Mouse (Mus musculus) liver, postnatal 0 days (tissue): ENCODE measurements around the gene Ctbp2. TPM values are rescaled to one million over a fixed set of nuclear protein-coding genes. Genes with fewer than 3 reads are reported as not detected.

Experiments used
- ATAC-seq: fragments of 200-750 bp; cut with Nextera tagmentation; 2 replicates; pipeline ENCODE4 v1.8.0; 2017; ENCODE audit warnings: mild to moderate bottlenecking, moderate library complexity
- DNase-seq: peaks from one replicate; pipeline ENCODE4 v3.0.0-alpha.2; 2016
- H3K27ac ChIP-seq: fragments of 300-500 bp; sonication (generic); 2 replicates; pipeline ENCODE4 v1.5.1; 2014; ENCODE audit warnings: antibody characterized with exemption, moderate library complexity, mild to moderate bottlenecking, low read depth
- H3K27me3 ChIP-seq: fragments of 300-500 bp; sonication (generic); 2 replicates; pipeline ENCODE4 v1.6.1; 2014; ENCODE audit warnings: low read length, control low read depth, mixed read lengths; ENCODE audit not compliant: insufficient read depth
- H3K36me3 ChIP-seq: fragments of 300-500 bp; sonication (generic); replicated peaks from 2 replicates; pipeline ENCODE4 v1.6.1; 2014; ENCODE audit warnings: mild to moderate bottlenecking, control low read depth, low read length, moderate library complexity, mixed read lengths; ENCODE audit not compliant: insufficient read depth
- H3K4me1 ChIP-seq: fragments of 300-500 bp; sonication (generic); 2 replicates; pipeline ENCODE4 v1.6.1; 2014; ENCODE audit warnings: antibody characterized with exemption, mild to moderate bottlenecking, control low read depth; ENCODE audit not compliant: insufficient read depth
- H3K4me2 ChIP-seq: fragments of 300-500 bp; sonication (generic); 2 replicates; pipeline ENCODE4 v1.6.1; 2014; ENCODE audit warnings: low read depth, mild to moderate bottlenecking, low read length, moderate library complexity, mixed read lengths
- H3K4me3 ChIP-seq: fragments of 300-500 bp; sonication (generic); 2 replicates; pipeline ENCODE4 v1.5.1; 2014; ENCODE audit warnings: low read depth, low read length
- H3K9ac ChIP-seq: fragments of 300-500 bp; sonication (generic); replicated peaks from 2 replicates; pipeline ENCODE4 v1.6.1; 2014; ENCODE audit warnings: mild to moderate bottlenecking, moderate library complexity
- H3K9me3 ChIP-seq: fragments of 300-500 bp; sonication (generic); 2 replicates; pipeline ENCODE4 v1.6.1; 2016; ENCODE audit warnings: mild to moderate bottlenecking, control low read depth, low read length, mixed read lengths
- CTCF ChIP-seq: sonication (generic); IDR thresholded peaks from 2 replicates; pipeline ENCODE4 v1.5.1; 2016; ENCODE audit warnings: antibody characterized with exemption, low read depth
- EP300 ChIP-seq: IDR thresholded peaks from 2 replicates; pipeline ENCODE4 v1.6.1; 2016; ENCODE audit warnings: antibody characterized with exemption, low read depth, mild to moderate bottlenecking
- WGBS: fragments of 180-500 bp; shearing (Covaris S2); extraction: QIAGEN DNeasy Blood & Tissue Kit; methylation state at CpG from one replicate; pipeline ENCODE4 v1.1.7; 2014; ENCODE audit not compliant: insufficient replicate concordance; 5-methylcytosine and 5-hydroxymethylcytosine counted together
- polyA plus RNA-seq: library from polyadenylated mRNA; unstranded; fragments of >200 nt; fragmentation: Nextera tagmentation; extraction: Ambion mirVana; gene quantifications from 2 replicates; pipeline ENCODE4 v1.2.1, GENCODE M21; 2015

The Ctbp2 gene
- polyA plus RNA-seq, 1 experiment from 2014 or later = 6.1 TPM

DNA sequence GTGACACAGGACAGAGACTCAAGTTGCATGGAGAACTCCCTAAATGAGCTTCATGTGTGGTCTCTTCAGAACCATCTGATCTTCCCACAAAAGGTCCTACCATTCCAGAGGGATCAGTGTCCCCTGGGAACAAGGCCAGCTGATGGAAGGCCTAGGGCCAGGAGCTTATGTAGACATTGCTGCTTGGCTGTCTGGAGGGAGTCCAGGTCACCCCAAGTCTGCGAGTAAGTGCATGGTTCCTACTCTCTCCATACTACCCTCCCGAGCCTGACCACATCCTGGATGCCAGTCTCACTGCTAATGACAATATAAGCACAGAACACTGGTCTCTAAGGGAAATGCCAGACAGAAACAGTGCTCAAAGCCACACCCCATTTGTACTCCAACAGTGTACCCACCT is 38.0 kb upstream of the Ctbp2 start:
- no peaks in the 10 kb centered on the region; the same call in 1 of the 2 replicates for H3K4me1 ChIP-seq
- WGBS = 35% methylated on average over 2 of the region's 2 CpGs
- H3K27me3 ChIP-seq = no peaks in the 10 kb centered on the region
- H3K4me3 ChIP-seq = no peak overlapping the region
- ATAC-seq = no peak
- H3K4me2 ChIP-seq = no peak overlapping the region
- no peak overlapping the region for H3K27ac ChIP-seq
- no peaks in the 10 kb centered on the region for H3K36me3 ChIP-seq
- no peak for DNase-seq
- H3K9me3 ChIP-seq = no peaks in the 10 kb centered on the region
- no peak overlapping the region for H3K9ac ChIP-seq
- no peak for TF ChIP-seq EP300

DNA sequence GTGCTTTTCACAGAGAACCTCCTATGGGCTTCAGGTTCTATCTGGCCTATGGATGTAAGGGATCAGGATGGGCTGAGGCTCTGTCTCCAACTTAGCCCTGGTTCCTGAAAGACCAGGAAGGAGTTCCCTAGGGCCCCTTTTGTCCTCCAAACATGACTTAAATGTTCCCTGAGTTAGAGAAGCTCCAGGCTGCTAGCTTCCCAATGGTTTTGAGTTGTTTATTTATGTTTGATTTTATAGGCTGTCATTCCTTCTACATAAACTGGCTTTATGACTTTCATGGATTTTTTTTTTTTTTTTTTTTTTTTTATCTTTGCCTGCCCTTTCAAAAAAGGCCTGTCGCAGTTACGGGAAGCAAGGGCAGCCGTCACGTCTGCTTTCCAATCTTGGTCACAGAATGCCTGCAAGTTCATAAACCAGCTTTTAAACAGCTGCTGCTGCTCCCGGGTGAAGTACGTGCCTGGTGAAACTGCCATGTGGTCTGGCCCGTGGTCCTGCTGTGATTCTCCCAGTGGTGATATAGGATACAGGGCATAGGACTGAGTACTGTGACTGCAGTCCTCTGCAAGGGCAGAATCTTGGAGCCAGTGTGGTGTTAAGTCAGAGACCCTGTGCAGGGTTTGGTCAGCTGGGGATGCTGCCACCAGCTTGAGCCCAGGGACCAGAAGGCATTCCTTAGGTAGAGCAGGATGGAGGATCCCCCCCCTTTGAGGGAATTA is 37.4 kb upstream of the Ctbp2 start:
- 65% methylated on average over 7 of the region's 7 CpGs for WGBS
- no peak overlapping the region for H3K9ac ChIP-seq
- no peak overlapping the region for H3K27ac ChIP-seq
- no peaks in the 10 kb centered on the region for H3K9me3 ChIP-seq
- TF ChIP-seq CTCF (no peak), EP300 (no peak)
- no peaks in the 10 kb centered on the region for H3K27me3 ChIP-seq
- no peak overlapping the region for H3K4me2 ChIP-seq
- ATAC-seq (no peak), DNase-seq (no peak)
- H3K4me3 ChIP-seq = no peak overlapping the region
- H3K4me1 ChIP-seq = no peaks in the 10 kb centered on the region; the same call in 1 of the 2 replicates
- no peaks in the 10 kb centered on the region for H3K36me3 ChIP-seq

DNA sequence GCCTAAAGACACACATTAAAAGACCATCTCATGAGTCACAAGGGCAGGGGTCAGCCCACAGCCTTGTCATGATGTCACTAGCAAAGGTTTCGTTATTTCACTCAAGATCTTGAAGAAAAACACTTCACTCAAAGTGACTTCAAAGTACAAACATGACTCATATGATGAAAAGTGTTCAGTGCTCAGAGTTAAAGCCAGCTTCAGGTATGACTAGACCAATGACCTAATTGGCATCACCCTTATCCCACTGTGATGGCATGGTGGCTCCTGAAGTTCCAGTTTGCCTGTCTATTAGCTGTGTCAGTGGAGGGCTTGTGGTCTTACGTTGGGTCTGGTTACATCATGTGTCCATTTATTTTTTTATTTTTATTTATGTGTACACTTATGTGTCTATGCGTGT is 35.4 kb upstream of the Ctbp2 start:
- Histone ChIP-seq H3K9me3 (no peaks in the 10 kb centered on the region), H3K36me3 (no peaks in the 10 kb centered on the region), H3K27ac (no peak overlapping the region), H3K4me1 (no peaks in the 10 kb centered on the region; the same call in 1 of the 2 replicates), H3K9ac (no peak overlapping the region), H3K27me3 (no peaks in the 10 kb centered on the region), H3K4me3 (no peak overlapping the region), H3K4me2 (no peak overlapping the region)
- ATAC-seq = no peak
- no peak for TF ChIP-seq CTCF
- no peak for TF ChIP-seq EP300
- DNase-seq = no peak
- 85% methylated on average over 3 of the region's 3 CpGs for WGBS

DNA sequence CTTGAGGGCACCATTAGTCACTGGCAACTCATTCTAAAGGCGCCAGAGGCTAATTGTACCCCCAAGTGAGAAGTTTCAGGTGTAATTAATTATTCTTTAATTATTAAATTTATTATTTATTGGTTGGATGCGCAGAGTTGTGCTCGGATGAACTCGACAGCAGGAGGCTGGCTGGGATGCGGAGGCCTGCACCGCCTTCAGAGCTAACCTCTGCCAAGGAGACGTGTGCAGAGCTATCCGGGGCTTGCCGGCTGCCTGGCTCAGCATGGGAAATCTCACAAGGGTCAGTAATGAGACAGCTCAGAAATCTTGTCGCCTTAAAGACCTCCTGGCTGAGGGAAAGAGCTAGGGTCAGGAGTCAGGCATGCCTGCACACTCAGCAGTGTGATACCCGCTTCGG is 31.5 kb upstream of the Ctbp2 start:
- no peak overlapping the region for H3K4me3 ChIP-seq
- 89% methylated on average over 12 of the region's 12 CpGs for WGBS
- no peaks in the 10 kb centered on the region for H3K36me3 ChIP-seq
- H3K27me3 ChIP-seq = no peaks in the 10 kb centered on the region
- TF ChIP-seq CTCF (no peak), EP300 (no peak)
- no peak for ATAC-seq
- H3K4me1 ChIP-seq = no peaks in the 10 kb centered on the region
- no peak overlapping the region for H3K27ac ChIP-seq
- no peak overlapping the region for H3K4me2 ChIP-seq
- H3K9ac ChIP-seq = no peak overlapping the region
- no peak for DNase-seq
- no peaks in the 10 kb centered on the region for H3K9me3 ChIP-seq

DNA sequence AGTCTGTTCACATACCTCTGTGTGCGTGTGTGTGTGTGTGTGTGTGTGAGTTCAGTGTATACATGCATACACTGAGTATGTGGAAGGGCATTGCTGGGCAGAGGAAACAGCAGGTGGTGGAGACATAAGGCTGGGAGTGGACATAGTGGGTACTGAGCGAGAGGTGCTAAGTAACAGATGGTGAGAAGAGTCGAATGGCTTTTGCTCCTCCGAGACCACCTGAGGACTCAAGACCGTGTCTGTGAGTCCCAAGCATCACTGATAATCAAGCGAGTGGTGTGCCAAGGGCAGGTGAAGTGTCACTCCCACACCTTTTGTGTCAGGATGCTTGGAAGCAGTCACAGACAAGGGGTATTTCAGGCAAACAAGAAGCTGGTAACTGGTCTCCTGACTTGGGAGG is 30.7 kb upstream of the Ctbp2 start:
- Histone ChIP-seq H3K27ac (no peak overlapping the region), H3K4me1 (no peaks in the 10 kb centered on the region), H3K9me3 (no peaks in the 10 kb centered on the region), H3K4me3 (no peak overlapping the region), H3K27me3 (no peaks in the 10 kb centered on the region), H3K9ac (no peak overlapping the region), H3K36me3 (no peaks in the 10 kb centered on the region), H3K4me2 (no peak overlapping the region)
- WGBS = 80% methylated on average over 6 of the region's 6 CpGs
- ATAC-seq = no peak
- no peak for DNase-seq
- TF ChIP-seq EP300 = no peak
- TF ChIP-seq CTCF = no peak

DNA sequence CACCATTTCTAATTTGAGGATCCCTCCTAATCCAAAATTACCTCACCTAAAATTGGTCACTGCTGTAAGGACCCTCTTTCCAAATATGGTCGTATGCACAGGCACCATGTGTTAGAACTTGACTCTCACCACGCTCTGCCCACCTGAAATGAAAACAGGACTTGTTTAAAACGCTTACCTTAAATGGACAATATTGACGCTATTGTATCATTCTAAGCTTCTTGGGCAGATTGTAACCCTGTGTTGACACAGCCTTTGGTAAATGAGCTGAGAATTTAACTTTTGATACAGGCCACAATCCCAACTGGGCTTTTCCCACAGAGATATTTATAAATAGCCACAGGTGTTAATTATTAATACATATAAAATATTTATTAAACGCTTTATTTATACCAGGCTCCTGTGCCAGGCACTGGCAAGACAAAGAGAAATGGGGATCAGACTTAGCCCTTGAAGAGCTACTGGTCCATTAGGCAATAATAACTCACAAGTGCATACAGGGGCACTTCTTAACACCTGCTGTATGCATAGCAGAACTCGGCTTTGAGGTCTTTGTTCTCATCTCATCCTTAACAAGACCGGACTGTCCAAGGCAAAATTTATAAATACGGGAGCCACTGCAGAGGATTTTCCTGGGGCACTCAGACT is 15.7 kb upstream of the Ctbp2 start:
- DNase-seq = no peak
- H3K9ac ChIP-seq = no peak overlapping the region
- no peak for TF ChIP-seq CTCF
- TF ChIP-seq EP300 = no peak
- no peak overlapping the region for H3K4me3 ChIP-seq
- no peaks in the 10 kb centered on the region for H3K9me3 ChIP-seq
- H3K36me3 ChIP-seq = no peaks in the 10 kb centered on the region
- H3K4me1 ChIP-seq = no peaks in the 10 kb centered on the region
- H3K27ac ChIP-seq = no peak overlapping the region
- H3K4me2 ChIP-seq = no peak overlapping the region
- no peak for ATAC-seq
- WGBS = 75% methylated on average over 8 of the region's 8 CpGs
- no peaks in the 10 kb centered on the region for H3K27me3 ChIP-seq
